Mouse (Mus musculus) heart, embryonic 16.5 days (tissue): ENCODE measurements at regions not wholly inside any gene's neighbourhood (a gene's known extent, or its start where the extent isn't known, plus 50 kb on each side); places are given as distances from the start of the nearest gene placed in this dataset.
A peak's percentile ranks its signal among the peaks of the same experiment; 100 is the strongest.

Source experiments
- ATAC-seq: fragments of 200-750 bp; cut with Nextera tagmentation; replicated peaks from 2 replicates; pipeline ENCODE4 v1.8.0; 2017; ENCODE audit warnings: moderate number of reproducible peaks; ENCODE audit not compliant: insufficient read depth, low FRiP score; ENCODE audit errors: extremely low read depth
- H3K27ac ChIP-seq: fragments of 300-500 bp; sonication (generic); 2 replicates; pipeline ENCODE4 v1.5.1; 2014; ENCODE audit warnings: mild to moderate bottlenecking, low read length, control low read depth, moderate library complexity
- H3K27me3 ChIP-seq: fragments of 300-500 bp; sonication (generic); 2 replicates; pipeline ENCODE4 v1.6.1; 2014; ENCODE audit warnings: low read length, mixed read lengths; ENCODE audit not compliant: control insufficient read depth, insufficient read depth
- H3K36me3 ChIP-seq: fragments of 300-500 bp; sonication (generic); 2 replicates; pipeline ENCODE4 v1.6.1; 2014; ENCODE audit not compliant: control insufficient read depth, insufficient read depth
- H3K4me1 ChIP-seq: fragments of 300-500 bp; sonication (generic); 2 replicates; pipeline ENCODE4 v1.6.1; 2014; ENCODE audit warnings: low read length, mixed read lengths; ENCODE audit not compliant: control insufficient read depth, insufficient read depth
- H3K4me2 ChIP-seq: fragments of 300-500 bp; sonication (generic); 2 replicates; pipeline ENCODE4 v1.6.1; 2014; ENCODE audit warnings: low read depth, mild to moderate bottlenecking, control low read depth, low read length
- H3K4me3 ChIP-seq: fragments of 300-500 bp; sonication (generic); 2 replicates; pipeline ENCODE4 v1.5.1; 2014; ENCODE audit warnings: mild to moderate bottlenecking, control low read depth, low read length
- H3K9ac ChIP-seq: fragments of 300-500 bp; sonication (generic); 2 replicates; pipeline ENCODE4 v1.6.1; 2014; ENCODE audit warnings: low read length, control low read depth
- H3K9me3 ChIP-seq: fragments of 300-500 bp; sonication (generic); replicated peaks from 2 replicates; pipeline ENCODE4 v1.6.1; 2016; ENCODE audit warnings: low read length; ENCODE audit not compliant: control insufficient read depth
- WGBS: fragments of 180-500 bp; shearing (Covaris S2); extraction: QIAGEN DNeasy Blood & Tissue Kit; methylation state at CpG from one replicate; pipeline ENCODE4 v1.1.7; 2014; 5-methylcytosine and 5-hydroxymethylcytosine counted together

DNA sequence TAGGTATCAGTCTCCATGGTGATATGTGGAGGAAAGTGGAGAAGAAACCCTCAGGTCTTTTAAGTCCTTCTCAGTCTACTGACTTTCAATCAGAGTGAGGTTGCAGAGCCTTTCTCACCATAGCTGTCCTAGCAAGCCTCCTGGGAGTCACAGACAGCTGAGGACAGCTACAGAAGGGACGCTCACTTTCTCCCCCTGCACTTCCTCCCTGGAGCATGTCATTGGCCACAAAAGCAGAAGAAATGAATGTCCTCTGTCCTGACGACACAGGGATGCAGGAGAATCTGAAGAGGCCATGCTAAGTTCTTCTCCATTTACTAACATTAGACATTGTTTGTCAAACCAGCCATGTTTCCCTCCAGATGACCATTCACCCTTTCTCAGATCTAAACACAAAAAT is 2321.0 kb downstream of the 4930444P10Rik start:
- Histone ChIP-seq H3K27ac (no peak overlapping the region), H3K4me3 (no peak overlapping the region), H3K27me3 (no peaks in the 10 kb centered on the region), H3K9me3 (no peaks in the 10 kb centered on the region), H3K4me1 (peaks cover 5% of the 10 kb centered on the region), H3K9ac (no peak overlapping the region), H3K4me2 (no peak overlapping the region), H3K36me3 (no peaks in the 10 kb centered on the region)
- WGBS: 28% methylated on average over 2 of the region's 2 CpGs
- no peak for ATAC-seq

- Histone ChIP-seq H3K4me3 (no peak overlapping the region), H3K4me1 (peaks cover 5% of the 10 kb centered on the region), H3K9ac (no peak overlapping the region), H3K27ac (no peak overlapping the region; the same call in 1 of the 2 replicates), H3K4me2 (peak overlapping the region; percentile 53), H3K9me3 (no peaks in the 10 kb centered on the region), H3K36me3 (no peaks in the 10 kb centered on the region), H3K27me3 (no peaks in the 10 kb centered on the region)
- ATAC-seq: peak; percentile 65; the same call in 1 of the 2 replicates
- WGBS: 16% methylated on average over 10 of the region's 10 CpGs
Measured at GRCm38 (mm10) chr1:13771014-13771463, 2322.1 kb downstream of the 4930444P10Rik start.

- ATAC-seq: no peak
- Histone ChIP-seq H3K9me3 (no peaks in the 10 kb centered on the region), H3K27ac (no peak overlapping the region), H3K4me3 (no peak overlapping the region), H3K4me2 (no peak overlapping the region), H3K4me1 (0 out of 2 replicates have a peak, but pooled peaks cover 2% of the 10 kb centered on the region), H3K9ac (no peak overlapping the region), H3K36me3 (no peaks in the 10 kb centered on the region), H3K27me3 (no peaks in the 10 kb centered on the region)
- WGBS: 20% methylated on average over 1 of the region's 1 CpGs
Measured at GRCm38 (mm10) chr1:13752479-13752878, 2338.6 kb downstream of the A830018L16Rik start.

DNA sequence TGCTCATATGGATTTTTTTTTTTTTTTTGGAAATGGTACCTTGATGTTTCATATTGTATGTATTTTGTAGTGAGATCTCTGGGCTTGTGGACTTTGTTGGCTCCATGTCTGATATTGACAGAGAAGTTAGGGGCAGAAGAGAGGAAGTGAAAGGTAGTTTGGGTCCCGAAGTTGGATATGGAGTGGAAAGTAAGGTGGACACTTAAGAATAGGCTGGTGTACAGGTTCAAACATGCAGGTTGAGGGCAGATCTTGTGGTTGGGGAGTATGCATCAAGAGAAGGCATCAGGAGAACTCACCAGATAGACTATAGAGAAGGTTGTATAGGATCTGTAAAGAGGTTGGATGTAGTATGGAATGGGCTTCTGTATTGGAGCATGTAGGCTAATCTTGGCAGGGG is 2337.5 kb downstream of the A830018L16Rik start:
- Histone ChIP-seq H3K4me1 (0 out of 2 replicates have a peak, but pooled peaks cover 2% of the 10 kb centered on the region), H3K9me3 (no peaks in the 10 kb centered on the region), H3K4me3 (no peak overlapping the region), H3K27ac (no peak overlapping the region), H3K27me3 (no peaks in the 10 kb centered on the region), H3K4me2 (no peak overlapping the region), H3K9ac (no peak overlapping the region), H3K36me3 (no peaks in the 10 kb centered on the region)
- WGBS: 91% methylated on average over 1 of the region's 1 CpGs
- no peak for ATAC-seq
